Mouse (Mus musculus) embryonic stem cell, embryonic (primary cell): ENCODE data around the gene Majin.

Experiments used
- CTCF ChIA-PET, 4 experiments: fragments of 300-600 bp in 2 of 4; fragments of 350-600 bp in 2 of 4; sonication (Branson Sonifier 250); formaldehyde crosslinking; loops; one replicate each; lab custom pipeline; 2022; ENCODE audit warnings: inconsistent platforms in 2 of 4; lab: Charles Lee
- POLR2A ChIA-PET, 4 experiments: fragments of 300-600 bp in 2 of 4; fragments of 350-600 bp in 2 of 4; sonication (Branson Sonifier 250); formaldehyde crosslinking; loops; one replicate each; lab custom pipeline; 2022; ENCODE audit warnings: antibody characterized with exemption in 4 of 4, inconsistent platforms in 1 of 4; lab: Charles Lee

The Majin gene

GRCm38 (mm10) chr19:6184131-6184530, at the start of gene Majin:
Majin (plus strand) TSS chr19:6184388.
- CTCF ChIA-PET, result interaction anchor here in 1 of 4 experiments (0.7 to 1.4 kb wide), 2 partner anchors 42 to 142 kb away, joined by 3 read pairs; partner anchors contain the start of gene Arl2

GRCm38 (mm10) chr19:6136397-6136796, 47.8 kb upstream of the Majin start:
- ChIA-PET POLR2A (interaction anchor here in 1 of 4 experiments (1.9 kb wide), 1 partner anchor 8 kb away, joined by 7 read pairs; the partner anchor contains the start of gene Snx15), CTCF (no interaction called here)

More at GRCm38 (mm10) chr19:6184131-6184530, at the start of gene Majin:
- POLR2A ChIA-PET, result interaction anchor here (0.6 to 1.6 kb wide), 7 partner anchors 9 to 273 kb away, joined by 3 to 4 read pairs (median 4); partner anchors contain the start of genes Arl2 (in 1 of the 4), Cdca5 (in 1 of the 4), Snx15 (in 1 of the 4) and Tm7sf2 (in 1 of the 4)

- CTCF ChIA-PET, result interaction anchor here in 2 of 4 experiments (0.5 kb wide), 2 partner anchors 18 to 54 kb away, joined by 3 to 4 read pairs; no protein-coding TSS in a partner anchor
Observed at GRCm38 (mm10) chr19:6139701-6140100, 44.5 kb upstream of the Majin start.

GRCm38 (mm10) chr19:6140374-6140677, 43.9 kb upstream of the Majin start:
- POLR2A ChIA-PET, result interaction anchor here in 3 of 4 experiments (0.8 to 3.1 kb wide), 14 partner anchors 8 to 193 kb away, joined by 3 to 37 read pairs (median 4); partner anchors contain the start of genes Sac3d1 (in 2 of the 3), Snx15 (in 2 of the 3), Pola2 (in 1 of the 3) and Znhit2 (in 1 of the 3)
- CTCF ChIA-PET, result interaction anchor here in 2 of 4 experiments (1.6 to 1.7 kb wide), 3 partner anchors 12 to 73 kb away, joined by 3 to 16 read pairs (median 6); partner anchors contain the start of genes Snx15 (in 1 of the 2) and Tm7sf2 (in 1 of the 2)

More at GRCm38 (mm10) chr19:6139701-6140100, 44.5 kb upstream of the Majin start:
- POLR2A ChIA-PET, result interaction anchor here in 2 of 4 experiments (0.5 to 3.1 kb wide), 7 partner anchors 9 to 112 kb away, joined by 3 to 29 read pairs (median 4); partner anchors contain the start of genes Sac3d1 (in 2 of the 2) and Snx15 (in 1 of the 2)

GRCm38 (mm10) chr19:6140678-6141393, 43.4 kb upstream of the Majin start, which contains the start of gene Batf2:
Batf2 (plus strand) TSS chr19:6140983.
- POLR2A ChIA-PET, result interaction anchor here (0.5 to 3.1 kb wide), 91 partner anchors 8 to 456 kb away, joined by 3 to 37 read pairs (median 4); partner anchors contain the start of genes Sac3d1 (in 3 of the 4), Cdca5 (in 2 of the 4), Pola2 (in 2 of the 4) and Sf1 (in 2 of the 4)
- CTCF ChIA-PET, result interaction anchor here (0.6 to 1.7 kb wide), 47 partner anchors 9 to 353 kb away, joined by 3 to 16 read pairs (median 4); partner anchors contain the start of genes Gpha2 (in 3 of the 4), Snx15 (in 3 of the 4), Capn1 (in 2 of the 4) and Atg2a (in 1 of the 4)

GRCm38 (mm10) chr19:6141394-6141749, 42.8 kb upstream of the Majin start, which contains the start of gene Arl2:
Arl2 (minus strand) TSS chr19:6141548.
- POLR2A ChIA-PET, result interaction anchor here (0.5 to 3.1 kb wide), 102 partner anchors 8 to 684 kb away, joined by 3 to 37 read pairs (median 4); partner anchors contain the start of genes Sac3d1 (in 3 of the 4), Cdca5 (in 2 of the 4), Pola2 (in 2 of the 4) and Sf1 (in 2 of the 4)
- CTCF ChIA-PET, result interaction anchor here (0.5 to 1.7 kb wide), 58 partner anchors 9 to 717 kb away, joined by 3 to 16 read pairs (median 4); partner anchors contain the start of genes Gpha2 (in 3 of the 4), Snx15 (in 3 of the 4), Capn1 (in 2 of the 4) and Atg2a (in 1 of the 4)

- ChIA-PET POLR2A (no interaction called here), CTCF (no interaction called here)
Observed at GRCm38 (mm10) chr19:6144842-6145241, 39.3 kb upstream of the Majin start.

GRCm38 (mm10) chr19:6155174-6155573, 29.0 kb upstream of the Majin start:
- CTCF ChIA-PET, result interaction anchor here in 1 of 4 experiments (3.8 kb wide), 1 partner anchor 14 kb away, joined by 12 read pairs; the partner anchor contains the start of gene Arl2
- POLR2A ChIA-PET, result interaction anchor here in 1 of 4 experiments (0.9 to 2.1 kb wide), 3 partner anchors 7 to 208 kb away, joined by 3 to 6 read pairs (median 3); partner anchors contain the start of genes Arl2, Batf2 and Sf1

- POLR2A ChIA-PET, result interaction anchor here in 3 of 4 experiments (0.6 to 2.1 kb wide), 4 partner anchors 8 to 138 kb away, joined by 3 to 6 read pairs (median 3); partner anchors contain the start of genes Arl2 (in 1 of the 3) and Batf2 (in 1 of the 3)
Observed at GRCm38 (mm10) chr19:6156372-6156771, 27.8 kb upstream of the Majin start.

GRCm38 (mm10) chr19:6157220-6157619, 27.0 kb upstream of the Majin start:
- POLR2A ChIA-PET, result interaction anchor here in 2 of 4 experiments (1.0 to 2.1 kb wide), 4 partner anchors 12 to 139 kb away, joined by 3 to 6 read pairs (median 4); partner anchors contain the start of genes Arl2 (in 2 of the 2) and Batf2 (in 1 of the 2)
- CTCF ChIA-PET, result interaction anchor here in 2 of 4 experiments (0.7 to 3.8 kb wide), 3 partner anchors 16 to 68 kb away, joined by 3 to 12 read pairs (median 3); partner anchors contain the start of gene Arl2 (in 2 of the 2)

More at GRCm38 (mm10) chr19:6156372-6156771, 27.8 kb upstream of the Majin start:
- CTCF ChIA-PET, result interaction anchor here in 2 of 4 experiments (0.7 to 3.8 kb wide), 2 partner anchors 15 to 67 kb away, joined by 3 to 12 read pairs; partner anchors contain the start of gene Arl2 (in 1 of the 2)

- ChIA-PET POLR2A (interaction anchor here in 3 of 4 experiments (0.6 to 0.9 kb wide), 6 partner anchors 10 to 1184 kb away, joined by 3 to 4 read pairs (median 3); partner anchors contain the start of gene Arl2 (in 1 of the 3)), CTCF (interaction anchor here (0.5 to 1.3 kb wide), 4 partner anchors 14 to 134 kb away, joined by 3 to 5 read pairs (median 3); partner anchors contain the start of genes Arl2 (in 2 of the 4) and Batf2 (in 1 of the 4))
Observed at GRCm38 (mm10) chr19:6163872-6164547, 20.2 kb upstream of the Majin start.

- POLR2A ChIA-PET, result interaction anchor here in 3 of 4 experiments (0.9 to 1.2 kb wide), 3 partner anchors 25 kb away, joined by 3 to 4 read pairs (median 3); partner anchors contain the start of genes Arl2 (in 3 of the 3) and Batf2 (in 2 of the 3)
- CTCF ChIA-PET, result interaction anchor here in 2 of 4 experiments (0.5 to 1.6 kb wide), 3 partner anchors 76 to 103 kb away, joined by 3 to 4 read pairs (median 3); no protein-coding TSS in a partner anchor
Observed at GRCm38 (mm10) chr19:6166750-6167149, 17.4 kb upstream of the Majin start.

- CTCF ChIA-PET, result interaction anchor here in 2 of 4 experiments (1.1 to 1.3 kb wide), 3 partner anchors 30 to 90 kb away, joined by 3 to 4 read pairs (median 4); partner anchors contain the start of genes Arl2 (in 2 of the 2) and Batf2 (in 1 of the 2)
- POLR2A ChIA-PET, result no interaction called here
Observed at GRCm38 (mm10) chr19:6171215-6171614, 13.0 kb upstream of the Majin start.

- CTCF ChIA-PET, result interaction anchor here in 2 of 4 experiments (0.6 to 0.7 kb wide), 3 partner anchors 132 to 1432 kb away, joined by 3 to 8 read pairs (median 3); partner anchors contain the start of gene Cdc42bpg (in 1 of the 2)
- POLR2A ChIA-PET, result interaction anchor here in 1 of 4 experiments (1.3 kb wide), 1 partner anchor 160 kb away, joined by 3 read pairs; the partner anchor contains the start of gene Men1
Observed at GRCm38 (mm10) chr19:6174771-6175170, 9.4 kb upstream of the Majin start.

GRCm38 (mm10) chr19:6178775-6179174, 5.4 kb upstream of the Majin start:
- CTCF ChIA-PET, result interaction anchor here in 2 of 4 experiments (0.6 to 0.7 kb wide), 2 partner anchors 41 to 153 kb away, joined by 3 read pairs; no protein-coding TSS in a partner anchor
- POLR2A ChIA-PET, result interaction anchor here in 2 of 4 experiments (0.7 kb wide), 2 partner anchors 67 to 288 kb away, joined by 3 read pairs; no protein-coding TSS in a partner anchor

GRCm38 (mm10) chr19:6181629-6182028, 2.6 kb upstream of the Majin start:
- ChIA-PET CTCF (interaction anchor here in 1 of 4 experiments (0.5 kb wide), 1 partner anchor 27 kb away, joined by 3 read pairs; no protein-coding TSS in a partner anchor), POLR2A (no interaction called here)
